Mouse (Mus musculus): ENCODE measurements around the gene Neb. TPM values are rescaled to one million over a fixed set of nuclear protein-coding genes. Genes with fewer than 3 reads are reported as not detected.

Gene Neb
- polyA plus RNA-seq, 1 experiment from 2014 or later, result 4.2 TPM

DNA sequence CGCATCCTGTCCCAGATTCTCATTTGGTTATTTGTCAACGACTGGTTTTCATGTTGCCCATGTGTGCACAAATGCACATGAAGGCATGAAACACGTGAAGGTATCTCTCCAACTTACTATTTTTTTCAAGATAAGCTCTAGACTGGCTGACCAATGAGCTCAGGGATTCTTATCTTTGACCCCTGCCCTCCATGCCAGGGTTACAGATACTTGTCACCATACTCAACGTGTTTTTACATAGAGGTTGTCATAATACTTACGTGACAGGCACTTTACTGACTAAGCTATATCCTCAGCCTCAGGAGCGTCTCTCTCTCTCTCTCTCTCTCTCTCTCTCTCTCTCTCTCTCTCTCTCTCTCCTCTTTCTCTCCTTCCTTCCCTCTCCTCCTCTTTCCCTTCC, 8.2 kb upstream of the Neb start:
- no peak for DNase-seq (ENCODE audit: low spot score)
- 89% methylated on average over 6 of the region's 6 CpGs for WGBS
- no peak overlapping the region for H3K4me3 ChIP-seq (ENCODE audit: low read depth, low read length)

DNA sequence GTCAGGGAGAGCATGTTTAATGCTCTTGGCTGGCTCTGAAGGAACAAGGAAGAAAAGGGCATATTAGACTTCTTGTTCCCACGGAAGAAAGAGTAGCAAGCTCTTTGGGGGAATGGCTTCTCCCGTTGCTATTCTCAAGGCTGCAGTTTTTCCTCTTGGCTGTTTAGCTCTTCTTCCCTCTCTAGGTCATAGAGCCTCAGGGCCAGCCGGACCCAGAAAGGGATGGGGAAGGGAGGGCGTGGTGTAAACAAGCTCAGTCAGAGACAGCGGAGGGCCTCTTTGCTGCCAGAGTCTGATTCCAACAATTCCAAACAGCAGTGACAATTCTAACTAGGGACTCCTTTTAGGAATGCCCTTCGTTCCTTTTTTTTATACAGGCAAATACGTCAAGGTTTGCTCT, 7.8 kb upstream of the Neb start:
- Histone ChIP-seq H3K4me3 (ENCODE audit: low read depth, low read length) (no peak overlapping the region), H3K4me2 (replicated peaks; ENCODE audit: low read depth, low read length) (no peak overlapping the region), H3K9me3 (ENCODE audit: control insufficient read depth, low read length) (no peaks in the 10 kb centered on the region), H3K4me1 (replicated peaks; ENCODE audit: control insufficient read depth, insufficient read depth, low read length) (no peaks in the 10 kb centered on the region), H3K9ac (ENCODE audit: low read depth, low read length) (no peak overlapping the region), H3K27ac (ENCODE audit: low read depth, low read length) (no peak overlapping the region), H3K36me3 (ENCODE audit: control insufficient read depth, insufficient read depth, low read length) (no peaks in the 10 kb centered on the region), H3K27me3 (ENCODE audit: control insufficient read depth, insufficient read depth, low read length) (no peaks in the 10 kb centered on the region)
- ATAC-seq (ENCODE audit: low FRiP score) (no peak), DNase-seq (ENCODE audit: low spot score) (no peak)
- 79% methylated on average over 7 of the region's 7 CpGs for WGBS

More for the DNA sequence above, 8.2 kb upstream of the Neb start:
- ATAC-seq (ENCODE audit: low FRiP score), result no peak
- Histone ChIP-seq H3K36me3 (ENCODE audit: control insufficient read depth, insufficient read depth, low read length) (no peaks in the 10 kb centered on the region), H3K4me2 (replicated peaks; ENCODE audit: low read depth, low read length) (no peak overlapping the region), H3K27me3 (ENCODE audit: control insufficient read depth, insufficient read depth, low read length) (no peaks in the 10 kb centered on the region), H3K27ac (ENCODE audit: low read depth, low read length) (no peak overlapping the region), H3K4me1 (replicated peaks; ENCODE audit: control insufficient read depth, insufficient read depth, low read length) (no peaks in the 10 kb centered on the region), H3K9ac (ENCODE audit: low read depth, low read length) (no peak overlapping the region), H3K9me3 (ENCODE audit: control insufficient read depth, low read length) (no peaks in the 10 kb centered on the region)

DNA sequence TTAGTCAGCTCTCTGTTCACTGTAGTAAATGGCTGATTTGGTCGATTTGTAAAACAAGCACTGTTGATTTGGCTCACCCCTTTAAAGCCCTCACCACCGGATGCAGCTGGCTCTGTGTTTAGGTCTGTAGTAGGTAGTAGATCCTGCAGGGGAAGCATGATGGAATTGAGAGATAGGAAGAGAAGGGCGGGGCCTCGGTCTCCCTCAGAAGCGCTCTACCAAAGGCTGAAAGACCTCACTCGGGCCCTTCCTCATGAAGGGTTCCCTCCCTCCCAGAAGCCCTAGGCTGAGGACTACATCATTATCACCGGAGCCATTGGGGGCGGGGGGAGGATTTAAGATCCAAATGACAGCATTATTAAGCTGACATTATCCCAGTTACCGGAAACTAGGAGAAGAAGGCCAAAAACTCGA, 581 bp upstream of the Neb start:
- no peaks in the 10 kb centered on the region for H3K4me1 ChIP-seq (replicated peaks; ENCODE audit: control insufficient read depth, insufficient read depth, low read length)
- H3K36me3 ChIP-seq (ENCODE audit: control insufficient read depth, insufficient read depth, low read length), result no peaks in the 10 kb centered on the region
- no peak overlapping the region for H3K4me3 ChIP-seq (ENCODE audit: low read depth, low read length)
- no peak overlapping the region for H3K27ac ChIP-seq (ENCODE audit: low read depth, low read length)
- 75% methylated on average over 9 of the region's 10 CpGs for WGBS
- no peak for DNase-seq (ENCODE audit: low spot score)
- H3K9me3 ChIP-seq (ENCODE audit: control insufficient read depth, low read length), result no peaks in the 10 kb centered on the region
- no peak overlapping the region for H3K4me2 ChIP-seq (replicated peaks; ENCODE audit: low read depth, low read length)
- no peak overlapping the region for H3K9ac ChIP-seq (ENCODE audit: low read depth, low read length)
- no peaks in the 10 kb centered on the region for H3K27me3 ChIP-seq (ENCODE audit: control insufficient read depth, insufficient read depth, low read length)
- no peak for ATAC-seq (ENCODE audit: low FRiP score)

DNA sequence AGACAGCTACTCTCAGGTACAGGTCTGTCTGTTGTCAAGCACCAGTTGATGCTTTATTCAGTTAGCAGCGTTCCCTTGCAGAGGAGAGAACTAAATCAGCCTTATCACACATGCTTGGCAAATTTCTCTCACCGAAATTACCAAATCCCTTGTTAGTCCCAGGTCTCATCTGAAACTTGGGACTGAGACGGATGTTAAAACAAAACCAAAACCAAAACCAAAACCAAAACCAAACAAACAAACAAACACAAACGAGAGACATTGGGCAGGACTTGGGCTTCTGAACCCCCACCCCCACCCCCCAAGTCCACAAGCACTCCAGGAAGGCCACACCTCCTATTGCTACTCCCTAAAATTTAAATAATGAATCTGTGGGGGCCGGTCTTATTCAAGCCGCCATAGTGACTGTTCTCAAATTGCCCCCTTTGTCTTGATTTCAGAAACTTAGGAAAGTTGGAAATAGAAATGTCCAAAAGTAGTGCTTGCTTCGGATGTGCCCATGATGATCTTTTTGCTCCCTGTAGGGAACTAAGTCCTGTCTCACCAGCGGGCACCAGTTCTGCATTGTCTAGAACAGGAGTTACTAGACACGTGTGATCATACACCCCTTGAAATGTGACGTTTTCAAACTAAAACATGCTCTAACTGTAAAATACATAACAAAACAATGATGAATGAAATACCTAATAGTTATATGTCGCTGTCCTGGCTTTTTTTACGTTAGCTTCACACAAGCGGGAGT, 397 bp downstream of the Neb start:
- H3K9ac ChIP-seq (ENCODE audit: low read depth, low read length), result no peak overlapping the region
- DNase-seq (ENCODE audit: low spot score), result no peak
- no peaks in the 10 kb centered on the region for H3K4me1 ChIP-seq (replicated peaks; ENCODE audit: control insufficient read depth, insufficient read depth, low read length)
- H3K4me2 ChIP-seq (replicated peaks; ENCODE audit: low read depth, low read length), result no peak overlapping the region
- no peak for ATAC-seq (ENCODE audit: low FRiP score)
- H3K36me3 ChIP-seq (ENCODE audit: control insufficient read depth, insufficient read depth, low read length), result no peaks in the 10 kb centered on the region
- no peak overlapping the region for H3K4me3 ChIP-seq (ENCODE audit: low read depth, low read length)
- no peak overlapping the region for H3K27ac ChIP-seq (ENCODE audit: low read depth, low read length)
- no peaks in the 10 kb centered on the region for H3K27me3 ChIP-seq (ENCODE audit: control insufficient read depth, insufficient read depth, low read length)
- no peaks in the 10 kb centered on the region for H3K9me3 ChIP-seq (ENCODE audit: control insufficient read depth, low read length)
- 57% methylated on average over 13 of the region's 13 CpGs for WGBS

DNA sequence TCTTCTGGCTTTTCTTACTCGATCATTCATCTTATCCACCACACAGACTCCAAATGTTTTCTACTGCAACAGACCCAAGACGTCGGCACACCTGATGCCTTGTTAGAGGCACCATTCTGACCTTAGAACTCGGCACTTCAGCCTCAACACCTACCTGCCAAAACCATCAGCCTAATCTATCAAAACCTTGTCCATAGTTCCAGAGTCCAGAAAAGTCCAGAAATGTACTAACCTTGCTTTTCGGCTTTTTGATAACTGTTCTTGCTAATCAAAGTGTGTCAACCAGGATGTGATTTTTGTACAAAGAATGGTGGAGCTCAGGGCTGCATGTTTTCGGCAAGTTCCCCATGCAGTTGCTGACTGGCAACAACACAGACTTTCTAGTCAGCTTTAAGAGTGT, 3.6 kb downstream of the Neb start:
- H3K9ac ChIP-seq (ENCODE audit: low read depth, low read length), result no peak overlapping the region
- no peak overlapping the region for H3K4me3 ChIP-seq (ENCODE audit: low read depth, low read length)
- WGBS, result 92% methylated on average over 6 of the region's 6 CpGs
- H3K27ac ChIP-seq (ENCODE audit: low read depth, low read length), result no peak overlapping the region
- ATAC-seq (ENCODE audit: low FRiP score) (no peak), DNase-seq (ENCODE audit: low spot score) (no peak)
- no peaks in the 10 kb centered on the region for H3K27me3 ChIP-seq (ENCODE audit: control insufficient read depth, insufficient read depth, low read length)
- H3K4me1 ChIP-seq (replicated peaks; ENCODE audit: control insufficient read depth, insufficient read depth, low read length), result no peaks in the 10 kb centered on the region
- no peaks in the 10 kb centered on the region for H3K36me3 ChIP-seq (ENCODE audit: control insufficient read depth, insufficient read depth, low read length)
- no peak overlapping the region for H3K4me2 ChIP-seq (replicated peaks; ENCODE audit: low read depth, low read length)
- no peaks in the 10 kb centered on the region for H3K9me3 ChIP-seq (ENCODE audit: control insufficient read depth, low read length)

DNA sequence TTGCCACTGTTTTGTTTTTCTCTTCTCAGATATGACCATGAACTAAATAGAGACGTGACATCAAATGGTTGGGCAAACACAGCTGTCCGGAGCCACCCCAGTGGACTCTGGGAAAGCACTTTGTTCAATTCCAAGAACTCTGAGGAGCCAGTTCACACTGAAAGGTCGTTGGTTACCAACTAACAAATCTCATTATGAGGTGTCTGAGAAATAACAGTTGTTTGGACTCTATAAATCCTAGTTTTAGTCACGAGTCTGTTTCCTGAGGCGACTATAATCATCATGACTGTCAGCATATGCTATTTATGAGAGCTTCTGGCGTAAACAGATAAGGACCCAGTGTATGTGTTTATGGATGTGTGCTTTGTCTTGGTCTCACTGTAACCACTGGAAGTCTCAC, 5.8 kb downstream of the Neb start:
- WGBS, result 83% methylated on average over 6 of the region's 6 CpGs
- Histone ChIP-seq H3K36me3 (ENCODE audit: control insufficient read depth, insufficient read depth, low read length) (no peaks in the 10 kb centered on the region), H3K4me3 (ENCODE audit: low read depth, low read length) (no peak overlapping the region), H3K27ac (ENCODE audit: low read depth, low read length) (no peak overlapping the region), H3K9me3 (ENCODE audit: control insufficient read depth, low read length) (no peaks in the 10 kb centered on the region), H3K4me2 (replicated peaks; ENCODE audit: low read depth, low read length) (no peak overlapping the region), H3K9ac (ENCODE audit: low read depth, low read length) (no peak overlapping the region), H3K4me1 (replicated peaks; ENCODE audit: control insufficient read depth, insufficient read depth, low read length) (no peaks in the 10 kb centered on the region), H3K27me3 (ENCODE audit: control insufficient read depth, insufficient read depth, low read length) (no peaks in the 10 kb centered on the region)
- DNase-seq (ENCODE audit: low spot score) (no peak), ATAC-seq (ENCODE audit: low FRiP score) (no peak)

DNA sequence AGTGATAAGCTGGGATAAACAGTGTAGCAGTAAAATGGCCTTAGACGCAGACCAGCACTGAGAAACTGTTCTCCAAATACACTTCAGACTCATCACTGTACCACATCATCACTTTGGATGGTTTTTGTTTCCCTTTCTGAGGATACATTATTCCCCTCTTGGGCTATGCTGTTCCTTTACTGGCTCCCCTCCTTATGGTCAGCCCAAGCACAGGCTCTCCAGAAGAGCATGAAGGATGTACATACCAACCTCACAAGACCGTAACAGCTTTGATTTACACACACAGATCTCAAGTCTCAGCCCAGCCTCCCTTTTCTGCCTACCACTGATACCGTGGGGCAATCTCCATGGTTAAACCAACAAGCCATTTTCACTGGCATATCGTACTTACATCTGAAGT, 6.2 kb downstream of the Neb start:
- H3K9me3 ChIP-seq (ENCODE audit: control insufficient read depth, low read length), result no peaks in the 10 kb centered on the region
- H3K27ac ChIP-seq (ENCODE audit: low read depth, low read length), result no peak overlapping the region
- H3K4me1 ChIP-seq (replicated peaks; ENCODE audit: control insufficient read depth, insufficient read depth, low read length), result no peaks in the 10 kb centered on the region
- no peaks in the 10 kb centered on the region for H3K27me3 ChIP-seq (ENCODE audit: control insufficient read depth, insufficient read depth, low read length)
- H3K4me3 ChIP-seq (ENCODE audit: low read depth, low read length), result no peak overlapping the region
- DNase-seq (ENCODE audit: low spot score) (no peak), ATAC-seq (ENCODE audit: low FRiP score) (no peak)
- 93% methylated on average over 4 of the region's 4 CpGs for WGBS
- H3K9ac ChIP-seq (ENCODE audit: low read depth, low read length), result no peak overlapping the region
- H3K4me2 ChIP-seq (replicated peaks; ENCODE audit: low read depth, low read length), result no peak overlapping the region
- H3K36me3 ChIP-seq (ENCODE audit: control insufficient read depth, insufficient read depth, low read length), result no peaks in the 10 kb centered on the region

DNA sequence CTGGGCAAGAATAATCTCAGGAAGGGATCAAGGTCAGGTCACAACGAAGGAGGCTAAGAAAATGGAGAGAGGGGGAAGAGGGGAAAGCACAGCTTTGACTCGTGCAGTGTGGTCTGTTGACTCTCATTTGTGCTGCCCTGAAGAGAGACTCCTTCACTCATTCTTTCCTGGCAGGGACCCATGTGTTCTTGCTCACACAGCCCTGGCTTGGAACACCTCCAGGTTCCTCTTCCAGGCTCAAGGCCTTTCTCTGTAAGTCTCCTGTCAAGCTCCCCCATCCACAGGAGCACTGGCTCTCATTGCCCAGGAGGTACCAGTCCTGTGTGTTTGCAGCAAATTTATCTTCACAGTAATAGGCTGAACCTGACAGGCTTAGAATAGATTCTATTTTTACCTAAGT, 7.2 kb downstream of the Neb start:
- H3K27ac ChIP-seq (ENCODE audit: low read depth, low read length), result no peak overlapping the region
- no peak overlapping the region for H3K4me2 ChIP-seq (replicated peaks; ENCODE audit: low read depth, low read length)
- 62% methylated on average over 2 of the region's 2 CpGs for WGBS
- DNase-seq (ENCODE audit: low spot score) (no peak), ATAC-seq (ENCODE audit: low FRiP score) (no peak)
- H3K4me1 ChIP-seq (replicated peaks; ENCODE audit: control insufficient read depth, insufficient read depth, low read length), result no peaks in the 10 kb centered on the region
- H3K9ac ChIP-seq (ENCODE audit: low read depth, low read length), result no peak overlapping the region
- no peak overlapping the region for H3K4me3 ChIP-seq (ENCODE audit: low read depth, low read length)
- no peaks in the 10 kb centered on the region for H3K36me3 ChIP-seq (ENCODE audit: control insufficient read depth, insufficient read depth, low read length)
- H3K9me3 ChIP-seq (ENCODE audit: control insufficient read depth, low read length), result no peaks in the 10 kb centered on the region
- no peaks in the 10 kb centered on the region for H3K27me3 ChIP-seq (ENCODE audit: control insufficient read depth, insufficient read depth, low read length)

DNA sequence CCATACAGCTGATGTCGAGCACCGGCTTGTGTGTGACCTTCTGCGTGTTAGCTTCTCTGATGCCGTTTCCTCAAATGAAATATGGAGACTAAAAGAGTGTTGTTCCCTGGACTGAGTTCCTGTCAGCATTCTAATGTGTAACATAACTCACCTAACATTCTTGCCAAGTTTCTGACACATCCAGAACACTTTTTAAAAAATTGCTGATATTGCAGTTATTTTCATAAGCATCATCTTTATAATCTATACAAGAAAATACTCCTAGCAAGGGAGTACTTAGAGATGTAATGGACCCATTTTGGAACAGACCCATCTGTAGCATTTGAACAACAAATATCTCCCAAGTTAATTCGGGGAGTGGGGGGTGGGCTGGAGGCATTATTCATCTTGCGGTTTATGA, 8.7 kb downstream of the Neb start:
- ATAC-seq (ENCODE audit: low FRiP score) (no peak), DNase-seq (ENCODE audit: low spot score) (no peak)
- Histone ChIP-seq H3K27ac (ENCODE audit: low read depth, low read length) (no peak overlapping the region), H3K27me3 (ENCODE audit: control insufficient read depth, insufficient read depth, low read length) (no peaks in the 10 kb centered on the region), H3K36me3 (ENCODE audit: control insufficient read depth, insufficient read depth, low read length) (no peaks in the 10 kb centered on the region), H3K4me2 (replicated peaks; ENCODE audit: low read depth, low read length) (no peak overlapping the region), H3K9ac (ENCODE audit: low read depth, low read length) (no peak overlapping the region), H3K4me1 (replicated peaks; ENCODE audit: control insufficient read depth, insufficient read depth, low read length) (no peaks in the 10 kb centered on the region), H3K9me3 (ENCODE audit: control insufficient read depth, low read length) (no peaks in the 10 kb centered on the region), H3K4me3 (ENCODE audit: low read depth, low read length) (no peak overlapping the region)
- WGBS, result 98% methylated on average over 6 of the region's 6 CpGs
